Mouse (Mus musculus) erythroblast, embryonic 14.5 days (primary cell): ENCODE data around the gene Cadps2.

Experiments used
- GATA1 ChIP-seq: IDR thresholded peaks from 2 replicates; pipeline ENCODE4 v1.6.1; 2012; ENCODE audit warnings: low read length, inconsistent platforms, mixed read lengths
- TAL1 ChIP-seq: IDR thresholded peaks from 3 replicates; pipeline ENCODE4 v1.6.1; 2012; ENCODE audit warnings: low read length, inconsistent platforms, mixed read lengths

DNA sequence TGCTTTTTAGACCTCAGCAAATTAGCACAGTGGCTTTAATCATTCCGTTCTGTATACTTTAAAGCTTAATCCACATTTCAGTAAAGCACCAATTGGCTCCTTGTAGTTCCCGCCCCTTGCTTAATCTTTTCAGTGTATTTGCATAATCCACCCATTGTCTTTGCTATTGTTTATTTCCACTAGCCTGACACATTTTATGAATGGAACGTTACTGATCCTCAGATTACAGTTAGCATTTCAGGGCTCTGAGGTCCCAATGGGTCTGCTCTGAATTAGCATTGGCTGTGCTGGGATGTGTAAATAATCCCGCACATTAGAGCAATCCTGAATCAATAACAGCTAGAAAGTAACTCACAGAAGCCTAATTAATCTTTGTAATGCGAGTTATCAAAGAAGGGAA lies 452.5 kb downstream of the Cadps2 start:
- TF ChIP-seq GATA1 (no peak), TAL1 (no peak)
